Mouse (Mus musculus) thymus, adult 2 months (tissue): ENCODE measurements around the gene Myd88.

Experiments used
- CTCF ChIP-seq: fragments of 200-500 bp; IDR thresholded peaks from 2 replicates; pipeline ENCODE4 v1.5.1; 2012; ENCODE audit warnings: mild to moderate bottlenecking, control low read depth, low read length, moderate library complexity, borderline replicate concordance; ENCODE audit not compliant: control insufficient read depth, poor library complexity, insufficient read depth; ENCODE audit errors: extremely low read depth
- POLR2A ChIP-seq: fragments of 200-500 bp; IDR thresholded peaks from 2 replicates; pipeline ENCODE4 v1.6.1; 2012; ENCODE audit warnings: mild to moderate bottlenecking, low read length, control low read depth, moderate library complexity; ENCODE audit not compliant: control insufficient read depth, poor library complexity, insufficient read depth; ENCODE audit errors: extremely low read depth

GRCm38 (mm10) chr9:119328488-119328887 is 12.7 kb downstream of the Myd88 start:
- no peak for TF ChIP-seq CTCF
- no peak for TF ChIP-seq POLR2A
